Mouse (Mus musculus): ENCODE results near the gene Gm12258. TPM values are rescaled to one million over a fixed set of nuclear protein-coding genes. Genes with fewer than 3 reads are reported as not detected.

The Gm12258 gene
- total and polyA plus RNA-seq, 3 experiments = 0.77 to 1.3 (median 1.3) TPM

DNA sequence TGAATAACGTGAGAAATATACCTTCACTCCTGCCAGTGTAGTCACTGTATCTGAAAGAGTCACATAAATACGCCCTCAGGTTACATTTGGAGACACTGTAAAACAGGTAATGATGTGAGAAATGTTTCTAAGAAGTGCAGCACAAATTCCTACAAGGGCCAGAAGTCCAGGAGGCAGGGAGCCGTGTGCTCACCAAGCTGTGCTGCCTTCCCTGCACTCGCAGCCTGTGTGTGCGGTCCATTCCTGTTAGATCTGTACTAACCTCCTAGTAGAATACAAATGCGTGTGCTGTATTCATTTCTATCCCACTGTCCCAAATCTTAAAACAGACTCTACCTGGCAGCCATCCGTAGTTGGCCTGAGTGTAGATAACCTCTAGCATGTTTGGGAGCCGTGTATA, 13.8 kb downstream of the Gm12258 start:
- no peaks in the 10 kb centered on the region for H3K79me2 ChIP-seq (replicated peaks; ENCODE audit: control insufficient read depth, insufficient read depth, low read length)
- peaks cover 2% of the 10 kb centered on the region for H3K36me3 ChIP-seq (ENCODE audit: control insufficient read depth, insufficient read depth, low read length)
- intact Hi-C loops (cut with DNase I) = no loop called here
- WGBS = 97% methylated on average over 8 of the region's 8 CpGs
- DNase-seq = no peak
- H3K27me3 ChIP-seq (ENCODE audit: control insufficient read depth, insufficient read depth, low read length) = no peaks in the 10 kb centered on the region
- TF ChIP-seq CTCF (IDR thresholded peaks at IDR 0.05) (no peak), POLR2A (IDR thresholded peaks at IDR 0.05; ENCODE audit: insufficient read depth, low read depth, low read length) (no peak), EP300 (IDR thresholded peaks at IDR 0.05; ENCODE audit: insufficient read depth, low read depth, low read length) (no peak)
- H3K4me3 ChIP-seq = no peak overlapping the region
- H3K27ac ChIP-seq = no peak overlapping the region
- H3K9ac ChIP-seq (ENCODE audit: low read depth, low read length) = no peak overlapping the region
- H3K4me1 ChIP-seq (ENCODE audit: control insufficient read depth, insufficient read depth, low read length) = no peaks in the 10 kb centered on the region

DNA sequence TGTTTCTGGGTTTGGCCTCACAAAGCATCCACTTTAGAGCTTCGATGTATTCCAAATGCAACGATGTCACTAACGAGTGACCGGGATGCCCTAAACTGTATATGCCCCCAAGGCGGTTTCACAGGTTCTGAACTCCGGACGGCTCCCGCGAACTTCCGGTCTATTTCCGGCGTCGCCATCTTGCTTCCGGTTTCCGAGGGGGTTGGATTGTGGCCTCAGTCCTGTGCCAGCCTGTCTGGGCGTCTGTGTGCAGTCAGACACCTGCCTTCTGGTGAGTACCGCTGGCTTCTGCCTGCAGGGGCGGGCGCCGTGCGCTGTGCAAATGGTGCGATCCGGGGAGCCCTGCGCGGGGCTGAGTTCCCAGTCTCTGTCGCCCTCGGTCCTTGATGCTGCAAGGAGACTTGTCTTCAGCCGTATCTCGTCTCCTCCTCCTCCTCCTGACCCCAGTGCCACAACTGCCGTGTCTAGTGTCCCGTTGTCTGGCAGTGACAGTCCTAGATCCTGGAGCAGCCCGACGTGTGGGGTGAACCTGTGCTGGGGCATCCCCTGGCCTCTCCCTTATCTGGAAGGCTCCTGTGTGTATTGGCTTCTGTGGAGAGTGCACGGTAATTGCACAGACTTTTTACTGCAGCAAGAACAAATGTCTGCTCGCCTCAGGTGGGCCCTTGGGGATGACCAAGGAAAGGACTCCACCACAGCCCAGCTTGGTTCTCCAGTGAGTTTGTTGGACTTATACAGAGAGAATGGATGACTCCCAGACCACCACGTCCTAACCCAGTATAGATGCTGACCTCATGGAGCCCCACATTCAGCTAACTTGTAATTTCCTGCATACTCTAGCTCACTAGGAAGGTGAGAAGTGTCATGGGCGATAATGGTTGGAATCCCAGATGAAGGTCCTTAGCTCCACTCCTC, 20.3 kb downstream of the Gm12258 start, which contains the start of gene 2810021J22Rik:
Gene 2810021J22Rik (plus strand): TSS at position 178 of the 915 bp plus-strand sequence.
- H3K27ac ChIP-seq = peak within 1 kb of the TSS; percentile 40
- peak within 1 kb of the TSS; percentile 55 for H3K4me3 ChIP-seq
- no peaks in the 10 kb centered on the region for H3K27me3 ChIP-seq (ENCODE audit: control insufficient read depth, insufficient read depth, low read length)
- 5% methylated on average over 37 of the region's 37 CpGs for WGBS
- DNase-seq = peak; percentile 74 to 82
- no peaks in the 10 kb centered on the region for H3K79me2 ChIP-seq (replicated peaks; ENCODE audit: control insufficient read depth, insufficient read depth, low read length)
- no peaks in the 10 kb centered on the region; the same call in 1 of the 2 replicates for H3K4me1 ChIP-seq (ENCODE audit: control insufficient read depth, insufficient read depth, low read length)
- H3K36me3 ChIP-seq (ENCODE audit: control insufficient read depth, insufficient read depth, low read length) = no peaks in the 10 kb centered on the region
- TF ChIP-seq POLR2A (IDR thresholded peaks at IDR 0.05; ENCODE audit: insufficient read depth, low read depth, low read length) = peak; percentile 36; the same call in 1 of the 2 replicates
- peak; percentile 35 for TF ChIP-seq CTCF (IDR thresholded peaks at IDR 0.05)
- no peak for TF ChIP-seq EP300 (IDR thresholded peaks at IDR 0.05; ENCODE audit: insufficient read depth, low read depth, low read length)
- intact Hi-C loops (cut with DNase I) = no loop called here
- peak within 1 kb of the TSS; percentile 67 for H3K9ac ChIP-seq (ENCODE audit: low read depth, low read length)

DNA sequence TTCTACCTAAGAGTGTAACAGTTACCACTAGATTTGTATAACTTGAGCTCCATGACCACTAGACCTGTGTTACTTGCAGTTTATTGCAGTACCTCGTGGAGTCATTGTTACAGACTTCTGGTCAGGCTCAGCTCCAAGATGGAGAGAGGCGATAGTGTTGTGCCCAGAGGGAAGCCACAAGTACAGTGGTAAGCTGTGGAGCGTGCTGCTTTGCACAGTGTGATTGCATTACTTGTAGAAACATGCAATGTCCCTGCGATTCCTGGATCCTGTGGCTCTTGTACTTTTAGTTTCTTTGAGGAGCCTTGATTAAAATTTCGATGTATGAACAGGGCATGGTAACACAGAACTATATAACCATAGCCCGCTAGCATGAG, 21.0 kb downstream of the Gm12258 start:
- Histone ChIP-seq H3K4me1 (ENCODE audit: control insufficient read depth, insufficient read depth, low read length) (no peaks in the 10 kb centered on the region; the same call in 1 of the 2 replicates), H3K9ac (ENCODE audit: low read depth, low read length) (no peak overlapping the region), H3K36me3 (ENCODE audit: control insufficient read depth, insufficient read depth, low read length) (no peaks in the 10 kb centered on the region), H3K79me2 (replicated peaks; ENCODE audit: control insufficient read depth, insufficient read depth, low read length) (no peaks in the 10 kb centered on the region), H3K27ac (no peak overlapping the region), H3K27me3 (ENCODE audit: control insufficient read depth, insufficient read depth, low read length) (no peaks in the 10 kb centered on the region), H3K4me3 (no peak overlapping the region)
- intact Hi-C loops (cut with DNase I) = no loop called here
- TF ChIP-seq EP300 (IDR thresholded peaks at IDR 0.05; ENCODE audit: insufficient read depth, low read depth, low read length) (no peak), CTCF (IDR thresholded peaks at IDR 0.05) (no peak), POLR2A (IDR thresholded peaks at IDR 0.05; ENCODE audit: insufficient read depth, low read depth, low read length) (no peak)
- no peak for DNase-seq
- 82% methylated on average over 6 of the region's 6 CpGs for WGBS

DNA sequence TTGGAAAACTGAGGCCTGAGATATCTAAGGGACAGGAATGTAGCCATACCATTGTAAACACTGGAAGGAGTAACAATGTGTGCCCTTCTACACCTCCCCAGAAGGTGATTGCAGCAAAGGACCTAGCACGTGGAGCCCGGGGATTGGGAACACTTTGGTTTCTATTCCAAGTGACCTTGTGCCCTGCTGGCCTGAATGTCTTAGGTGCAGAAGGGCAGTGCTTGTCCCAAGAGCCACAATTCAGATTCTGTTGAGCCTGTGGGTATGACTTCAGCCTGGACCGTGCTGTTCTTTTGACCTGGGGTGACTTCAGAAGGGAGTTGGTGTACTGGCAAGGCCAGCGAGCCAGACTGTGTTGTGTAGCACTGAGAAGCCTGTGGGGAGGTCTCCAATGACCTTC, 24.0 kb downstream of the Gm12258 start:
- WGBS = 67% methylated on average over 4 of the region's 4 CpGs
- no peak for DNase-seq
- H3K27me3 ChIP-seq (ENCODE audit: control insufficient read depth, insufficient read depth, low read length) = no peaks in the 10 kb centered on the region

DNA sequence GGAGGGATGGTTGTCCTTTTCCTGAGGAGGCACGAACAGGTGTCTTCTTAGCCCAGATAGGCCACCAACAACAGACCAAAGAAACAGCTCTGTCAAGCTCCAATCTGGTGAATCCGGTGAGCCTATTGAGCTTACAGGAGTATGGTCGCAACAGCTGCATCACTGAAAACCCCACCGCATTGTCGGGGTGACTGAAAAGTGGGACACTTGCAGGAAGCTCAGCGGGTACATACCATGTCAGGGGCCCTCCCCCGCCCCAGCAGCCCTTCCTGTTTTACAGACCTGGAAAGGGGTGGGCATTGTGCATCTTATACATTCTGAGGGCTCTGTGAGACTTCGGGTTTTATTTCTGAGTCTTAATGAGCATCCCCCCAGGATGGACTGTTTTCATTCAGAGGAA, 36.8 kb downstream of the Gm12258 start:
- DNase-seq = no peak
- Histone ChIP-seq H3K27ac (no peak overlapping the region), H3K36me3 (ENCODE audit: control insufficient read depth, insufficient read depth, low read length) (no peaks in the 10 kb centered on the region), H3K4me1 (ENCODE audit: control insufficient read depth, insufficient read depth, low read length) (no peaks in the 10 kb centered on the region), H3K4me3 (no peak overlapping the region), H3K79me2 (replicated peaks; ENCODE audit: control insufficient read depth, insufficient read depth, low read length) (no peaks in the 10 kb centered on the region), H3K9ac (ENCODE audit: low read depth, low read length) (no peak overlapping the region), H3K27me3 (ENCODE audit: control insufficient read depth, insufficient read depth, low read length) (no peaks in the 10 kb centered on the region)
- intact Hi-C loops (cut with DNase I) = no loop called here
- 76% methylated on average over 8 of the region's 8 CpGs for WGBS
- no peak for TF ChIP-seq POLR2A (IDR thresholded peaks at IDR 0.05; ENCODE audit: insufficient read depth, low read depth, low read length)
- TF ChIP-seq CTCF (IDR thresholded peaks at IDR 0.05) = no peak

More for the DNA sequence above, 24.0 kb downstream of the Gm12258 start:
- Histone ChIP-seq H3K36me3 (ENCODE audit: control insufficient read depth, insufficient read depth, low read length) (no peaks in the 10 kb centered on the region), H3K4me3 (no peak overlapping the region), H3K79me2 (replicated peaks; ENCODE audit: control insufficient read depth, insufficient read depth, low read length) (no peaks in the 10 kb centered on the region), H3K9ac (ENCODE audit: low read depth, low read length) (no peak overlapping the region), H3K4me1 (ENCODE audit: control insufficient read depth, insufficient read depth, low read length) (no peaks in the 10 kb centered on the region; the same call in 1 of the 2 replicates), H3K27ac (no peak overlapping the region)
- TF ChIP-seq EP300 (IDR thresholded peaks at IDR 0.05; ENCODE audit: insufficient read depth, low read depth, low read length) = no peak
- no peak for TF ChIP-seq CTCF (IDR thresholded peaks at IDR 0.05)
- no peak for TF ChIP-seq POLR2A (IDR thresholded peaks at IDR 0.05; ENCODE audit: insufficient read depth, low read depth, low read length)
- intact Hi-C loops (cut with DNase I) = no loop called here

DNA sequence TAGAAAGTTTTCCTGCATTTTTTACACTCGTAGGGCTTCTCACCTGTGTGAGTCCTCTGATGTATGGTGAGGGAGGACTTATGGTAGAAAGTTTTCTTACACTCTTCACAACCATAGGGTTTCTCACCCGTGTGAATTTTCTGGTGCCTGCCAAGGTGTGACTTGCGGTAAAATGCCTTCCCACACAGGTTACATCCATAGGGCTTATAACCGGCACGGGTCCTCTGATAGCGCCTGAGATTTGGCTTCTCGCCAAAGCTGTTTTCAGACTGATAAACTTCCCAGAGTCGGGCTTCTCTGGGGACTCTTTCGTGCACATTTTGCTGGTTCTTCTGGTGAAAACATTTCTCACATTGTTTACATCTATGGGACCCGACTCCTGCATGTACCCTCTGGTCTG, 43.6 kb downstream of the Gm12258 start:
- WGBS = 72% methylated on average over 10 of the region's 10 CpGs
- Histone ChIP-seq H3K36me3 (ENCODE audit: control insufficient read depth, insufficient read depth, low read length) (peaks cover 2% of the 10 kb centered on the region; the same call in 1 of the 2 replicates), H3K79me2 (replicated peaks; ENCODE audit: control insufficient read depth, insufficient read depth, low read length) (no peaks in the 10 kb centered on the region), H3K4me1 (ENCODE audit: control insufficient read depth, insufficient read depth, low read length) (no peaks in the 10 kb centered on the region; the same call in 1 of the 2 replicates), H3K27me3 (ENCODE audit: control insufficient read depth, insufficient read depth, low read length) (no peaks in the 10 kb centered on the region), H3K27ac (no peak overlapping the region), H3K4me3 (no peak overlapping the region), H3K9ac (ENCODE audit: low read depth, low read length) (no peak overlapping the region)
- intact Hi-C loops (cut with DNase I) = no loop called here
- TF ChIP-seq POLR2A (IDR thresholded peaks at IDR 0.05; ENCODE audit: insufficient read depth, low read depth, low read length) (no peak), EP300 (IDR thresholded peaks at IDR 0.05; ENCODE audit: insufficient read depth, low read depth, low read length) (no peak), CTCF (IDR thresholded peaks at IDR 0.05) (no peak)
- DNase-seq = no peak
